Mouse (Mus musculus) neural tube, embryonic 15.5 days (tissue): ENCODE data around the gene Robo2. TPM values are rescaled to one million over a fixed set of nuclear protein-coding genes. Genes with fewer than 3 reads are reported as not detected.

Experiments used
- ATAC-seq: fragments of 200-750 bp; cut with Nextera tagmentation; 2 replicates; pipeline ENCODE4 v1.8.0; 2017; ENCODE audit warnings: mild to moderate bottlenecking, moderate TSS enrichment, moderate library complexity; ENCODE audit not compliant: low FRiP score
- H3K27ac ChIP-seq: fragments of 300-500 bp; sonication (generic); replicated peaks from 2 replicates; pipeline ENCODE4 v1.5.1; 2015; ENCODE audit warnings: mild to moderate bottlenecking, inconsistent platforms
- H3K27me3 ChIP-seq: fragments of 300-500 bp; sonication (generic); replicated peaks from 2 replicates; pipeline ENCODE4 v1.6.1; 2015; ENCODE audit warnings: inconsistent platforms
- H3K36me3 ChIP-seq: fragments of 300-500 bp; sonication (generic); 2 replicates; pipeline ENCODE4 v1.6.1; 2015; ENCODE audit warnings: inconsistent platforms
- H3K4me1 ChIP-seq: fragments of 300-500 bp; sonication (generic); 2 replicates; pipeline ENCODE4 v1.6.1; 2015; ENCODE audit warnings: inconsistent platforms
- H3K4me2 ChIP-seq: fragments of 300-500 bp; sonication (generic); 2 replicates; pipeline ENCODE4 v1.6.1; 2015; ENCODE audit warnings: inconsistent platforms, mild to moderate bottlenecking, moderate library complexity
- H3K4me3 ChIP-seq: fragments of 300-500 bp; sonication (generic); replicated peaks from 2 replicates; pipeline ENCODE4 v1.5.1; 2015; ENCODE audit warnings: mild to moderate bottlenecking, inconsistent platforms
- H3K9ac ChIP-seq: fragments of 300-500 bp; sonication (generic); replicated peaks from 2 replicates; pipeline ENCODE4 v1.6.1; 2015; ENCODE audit warnings: mild to moderate bottlenecking, inconsistent platforms
- H3K9me3 ChIP-seq: fragments of 300-500 bp; sonication (generic); replicated peaks from 2 replicates; pipeline ENCODE4 v1.6.1; 2016; ENCODE audit warnings: inconsistent platforms
- WGBS: fragments of 180-500 bp; shearing (Covaris S2); methylation state at CpG from one replicate; pipeline ENCODE4 v1.1.7; 2015; ENCODE audit warnings: mixed read lengths; 5-methylcytosine and 5-hydroxymethylcytosine counted together
- polyA plus RNA-seq: library from polyadenylated mRNA; unstranded; fragments of >200 nt; fragmentation: Nextera tagmentation; extraction: Ambion mirVana; gene quantifications from 2 replicates; pipeline ENCODE4 v1.2.1, GENCODE M21; 2015

Gene Robo2
- polyA plus RNA-seq: 75.5 and 87.3 TPM in 2 replicates

GRCm38 (mm10) chr16:74411481-74412251 is at the start of gene Robo2:
TSS of gene Robo2 (minus strand) at chr16:74411825.
- peak within 1 kb of the TSS; percentile 93 for H3K27ac ChIP-seq
- no peaks in the 10 kb centered on the region for H3K27me3 ChIP-seq
- H3K9ac ChIP-seq: peak within 1 kb of the TSS; percentile 84
- H3K4me2 ChIP-seq: peak within 1 kb of the TSS; percentile 79
- H3K4me3 ChIP-seq: peak within 1 kb of the TSS; percentile 81
- peaks cover 9% of the 10 kb centered on the region; the same call in 1 of the 2 replicates for H3K4me1 ChIP-seq
- WGBS: under 1% methylated on average over 43 of the region's 43 CpGs
- no peaks in the 10 kb centered on the region for H3K9me3 ChIP-seq
- no peaks in the 10 kb centered on the region for H3K36me3 ChIP-seq
- peak; percentile 83 for ATAC-seq

- no peaks in the 10 kb centered on the region for H3K27me3 ChIP-seq
- no peak overlapping the region for H3K9ac ChIP-seq
- no peak for ATAC-seq
- H3K9me3 ChIP-seq: no peaks in the 10 kb centered on the region
- H3K4me3 ChIP-seq: no peak overlapping the region
- H3K4me1 ChIP-seq: no peaks in the 10 kb centered on the region
- no peak overlapping the region for H3K4me2 ChIP-seq
- no peaks in the 10 kb centered on the region for H3K36me3 ChIP-seq
- 65% methylated on average over 3 of the region's 3 CpGs for WGBS
- no peak overlapping the region for H3K27ac ChIP-seq
Measured at GRCm38 (mm10) chr16:74458138-74458537, 46.5 kb upstream of the Robo2 start.

- Histone ChIP-seq H3K27me3 (no peaks in the 10 kb centered on the region), H3K27ac (no peak overlapping the region), H3K4me1 (no peaks in the 10 kb centered on the region), H3K4me2 (no peak overlapping the region), H3K36me3 (no peaks in the 10 kb centered on the region), H3K4me3 (no peak overlapping the region), H3K9ac (no peak overlapping the region), H3K9me3 (no peaks in the 10 kb centered on the region)
- no peak for ATAC-seq
- WGBS: 62% methylated on average over 8 of the region's 8 CpGs
Measured at GRCm38 (mm10) chr16:74457736-74458135, 46.1 kb upstream of the Robo2 start.

GRCm38 (mm10) chr16:74456808-74457470 is 45.3 kb upstream of the Robo2 start:
- no peaks in the 10 kb centered on the region for H3K36me3 ChIP-seq
- H3K27me3 ChIP-seq: no peaks in the 10 kb centered on the region
- H3K9me3 ChIP-seq: no peaks in the 10 kb centered on the region
- no peak overlapping the region for H3K4me3 ChIP-seq
- WGBS: 70% methylated on average over 5 of the region's 5 CpGs
- H3K4me2 ChIP-seq: no peak overlapping the region
- no peak for ATAC-seq
- no peak overlapping the region for H3K9ac ChIP-seq
- no peak overlapping the region for H3K27ac ChIP-seq
- H3K4me1 ChIP-seq: no peaks in the 10 kb centered on the region

- H3K9ac ChIP-seq: no peak overlapping the region
- WGBS: 28% methylated on average over 2 of the region's 2 CpGs
- no peaks in the 10 kb centered on the region for H3K36me3 ChIP-seq
- H3K27ac ChIP-seq: no peak overlapping the region
- H3K27me3 ChIP-seq: no peaks in the 10 kb centered on the region
- no peak overlapping the region for H3K4me2 ChIP-seq
- no peak for ATAC-seq
- H3K4me1 ChIP-seq: no peaks in the 10 kb centered on the region
- H3K9me3 ChIP-seq: no peaks in the 10 kb centered on the region
- no peak overlapping the region for H3K4me3 ChIP-seq
Measured at GRCm38 (mm10) chr16:74455179-74455578, 43.6 kb upstream of the Robo2 start.

GRCm38 (mm10) chr16:74448025-74448424 is 36.4 kb upstream of the Robo2 start:
- Histone ChIP-seq H3K4me1 (no peaks in the 10 kb centered on the region), H3K36me3 (no peaks in the 10 kb centered on the region), H3K4me2 (no peak overlapping the region), H3K9ac (no peak overlapping the region), H3K27ac (no peak overlapping the region), H3K9me3 (no peaks in the 10 kb centered on the region), H3K27me3 (no peaks in the 10 kb centered on the region), H3K4me3 (no peak overlapping the region)
- ATAC-seq: no peak
- WGBS: 83% methylated on average over 4 of the region's 4 CpGs

- no peaks in the 10 kb centered on the region for H3K36me3 ChIP-seq
- no peaks in the 10 kb centered on the region for H3K4me1 ChIP-seq
- no peak for ATAC-seq
- no peaks in the 10 kb centered on the region for H3K9me3 ChIP-seq
- WGBS: 19% methylated on average over 2 of the region's 2 CpGs
- H3K9ac ChIP-seq: no peak overlapping the region
- H3K27me3 ChIP-seq: no peaks in the 10 kb centered on the region
- H3K27ac ChIP-seq: no peak overlapping the region
- H3K4me2 ChIP-seq: no peak overlapping the region
- no peak overlapping the region for H3K4me3 ChIP-seq
Measured at GRCm38 (mm10) chr16:74427071-74427470, 15.4 kb upstream of the Robo2 start.

GRCm38 (mm10) chr16:74420324-74420723 is 8.7 kb upstream of the Robo2 start:
- no peaks in the 10 kb centered on the region for H3K4me1 ChIP-seq
- H3K9ac ChIP-seq: no peak overlapping the region
- no peaks in the 10 kb centered on the region for H3K9me3 ChIP-seq
- no peak for ATAC-seq
- no peaks in the 10 kb centered on the region for H3K27me3 ChIP-seq
- H3K4me2 ChIP-seq: no peak overlapping the region
- H3K27ac ChIP-seq: no peak overlapping the region
- H3K4me3 ChIP-seq: no peak overlapping the region
- H3K36me3 ChIP-seq: no peaks in the 10 kb centered on the region
- 19% methylated on average over 2 of the region's 2 CpGs for WGBS

GRCm38 (mm10) chr16:74412471-74413291 is 1.1 kb upstream of the Robo2 start:
- Histone ChIP-seq H3K36me3 (no peaks in the 10 kb centered on the region), H3K9ac (peak overlapping the region; percentile 84), H3K27ac (peak overlapping the region; percentile 93), H3K27me3 (no peaks in the 10 kb centered on the region), H3K4me3 (peak overlapping the region; percentile 81), H3K4me1 (peaks cover 9% of the 10 kb centered on the region; the same call in 1 of the 2 replicates), H3K4me2 (peak overlapping the region; percentile 79), H3K9me3 (no peaks in the 10 kb centered on the region)
- WGBS: under 1% methylated on average over 20 of the region's 20 CpGs
- peak; percentile 51 for ATAC-seq

- peaks cover 9% of the 10 kb centered on the region; the same call in 1 of the 2 replicates for H3K4me1 ChIP-seq
- peak overlapping the region; percentile 79 for H3K4me2 ChIP-seq
- H3K9me3 ChIP-seq: no peaks in the 10 kb centered on the region
- H3K9ac ChIP-seq: peak overlapping the region; percentile 84
- peak overlapping the region; percentile 81 for H3K4me3 ChIP-seq
- WGBS: under 1% methylated on average over 16 of the region's 16 CpGs
- peak overlapping the region; percentile 93 for H3K27ac ChIP-seq
- H3K36me3 ChIP-seq: no peaks in the 10 kb centered on the region
- H3K27me3 ChIP-seq: no peaks in the 10 kb centered on the region
- no peak for ATAC-seq
Measured at GRCm38 (mm10) chr16:74411021-74411420, 604 bp downstream of the Robo2 start.

GRCm38 (mm10) chr16:74410125-74410524 is 1.5 kb downstream of the Robo2 start:
- H3K4me1 ChIP-seq: peaks cover 9% of the 10 kb centered on the region; the same call in 1 of the 2 replicates
- no peaks in the 10 kb centered on the region for H3K36me3 ChIP-seq
- no peaks in the 10 kb centered on the region for H3K9me3 ChIP-seq
- peak overlapping the region; percentile 84 for H3K9ac ChIP-seq
- 11% methylated on average over 6 of the region's 6 CpGs for WGBS
- H3K27ac ChIP-seq: peak overlapping the region; percentile 93
- peak overlapping the region; percentile 81 for H3K4me3 ChIP-seq
- peak overlapping the region; percentile 79 for H3K4me2 ChIP-seq
- no peaks in the 10 kb centered on the region for H3K27me3 ChIP-seq
- 0 out of 2 replicates have a peak, but pooled peaks have one; percentile 33 for ATAC-seq
